Mouse (Mus musculus): ENCODE data around the gene Ltb. TPM values are rescaled to one million over a fixed set of nuclear protein-coding genes. Genes with fewer than 3 reads are reported as not detected.
A peak's percentile ranks its signal among the peaks of the same experiment; 100 is the strongest.

Ltb gene
- polyA plus RNA-seq, 1 experiment from 2014 or later: 0.63 TPM

GRCm38 (mm10) chr17:35157661-35158175, 36.5 kb upstream of the Ltb start:
- no peak overlapping the region for H3K4me2 ChIP-seq
- 95% methylated on average over 8 of the region's 8 CpGs for WGBS

GRCm38 (mm10) chr17:35158850-35159593, 35.2 kb upstream of the Ltb start:
- Histone ChIP-seq H3K4me3 (replicated peaks) (no peak overlapping the region), H3K4me1 (peaks cover 28% of the 10 kb centered on the region), H3K36me3 (peaks cover 82% of the 10 kb centered on the region), H3K4me2 (no peak overlapping the region), H3K9ac (replicated peaks) (no peak overlapping the region), H3K27ac (replicated peaks) (no peak overlapping the region), H3K27me3 (replicated peaks) (no peaks in the 10 kb centered on the region), H3K9me3 (replicated peaks) (no peaks in the 10 kb centered on the region)
- ATAC-seq (ENCODE audit: low FRiP score): no peak
- 95% methylated on average over 16 of the region's 16 CpGs for WGBS

More at GRCm38 (mm10) chr17:35157661-35158175, 36.5 kb upstream of the Ltb start:
- H3K9me3 ChIP-seq (replicated peaks): no peaks in the 10 kb centered on the region
- peaks cover 95% of the 10 kb centered on the region for H3K36me3 ChIP-seq
- no peak for ATAC-seq (ENCODE audit: low FRiP score)
- peaks cover 19% of the 10 kb centered on the region for H3K4me1 ChIP-seq
- H3K9ac ChIP-seq (replicated peaks): no peak overlapping the region
- H3K27ac ChIP-seq (replicated peaks): no peak overlapping the region
- no peak overlapping the region for H3K4me3 ChIP-seq (replicated peaks)
- no peaks in the 10 kb centered on the region for H3K27me3 ChIP-seq (replicated peaks)

GRCm38 (mm10) chr17:35159638-35160037, 34.6 kb upstream of the Ltb start:
- no peak overlapping the region for H3K9ac ChIP-seq (replicated peaks)

GRCm38 (mm10) chr17:35161421-35161820, 32.8 kb upstream of the Ltb start:
- H3K27me3 ChIP-seq (replicated peaks): no peaks in the 10 kb centered on the region
- WGBS: 79% methylated on average over 11 of the region's 11 CpGs
- H3K27ac ChIP-seq (replicated peaks): no peak overlapping the region
- 0 out of 2 replicates have a peak overlapping the region, but pooled peaks have one; percentile 99 for H3K4me3 ChIP-seq (replicated peaks)
- H3K4me1 ChIP-seq: peaks cover 36% of the 10 kb centered on the region
- peaks cover 58% of the 10 kb centered on the region for H3K36me3 ChIP-seq
- H3K4me2 ChIP-seq: peak overlapping the region; percentile 95; the same call in 1 of the 2 replicates
- H3K9ac ChIP-seq (replicated peaks): no peak overlapping the region
- H3K9me3 ChIP-seq (replicated peaks): no peaks in the 10 kb centered on the region
- no peak for ATAC-seq (ENCODE audit: low FRiP score)

More at GRCm38 (mm10) chr17:35159638-35160037, 34.6 kb upstream of the Ltb start:
- no peaks in the 10 kb centered on the region for H3K9me3 ChIP-seq (replicated peaks)
- H3K4me3 ChIP-seq (replicated peaks): no peak overlapping the region
- 86% methylated on average over 7 of the region's 7 CpGs for WGBS
- peaks cover 28% of the 10 kb centered on the region for H3K4me1 ChIP-seq
- H3K27ac ChIP-seq (replicated peaks): no peak overlapping the region
- no peak for ATAC-seq (ENCODE audit: low FRiP score)
- H3K27me3 ChIP-seq (replicated peaks): no peaks in the 10 kb centered on the region
- no peak overlapping the region for H3K4me2 ChIP-seq
- peaks cover 75% of the 10 kb centered on the region for H3K36me3 ChIP-seq

GRCm38 (mm10) chr17:35162121-35162520, 32.1 kb upstream of the Ltb start:
- H3K4me1 ChIP-seq: peaks cover 42% of the 10 kb centered on the region
- H3K36me3 ChIP-seq: peaks cover 51% of the 10 kb centered on the region
- H3K27me3 ChIP-seq (replicated peaks): no peaks in the 10 kb centered on the region
- no peaks in the 10 kb centered on the region for H3K9me3 ChIP-seq (replicated peaks)
- 81% methylated on average over 14 of the region's 14 CpGs for WGBS
- H3K9ac ChIP-seq (replicated peaks): peak overlapping the region; percentile 100; the same call in 1 of the 2 replicates
- H3K4me3 ChIP-seq (replicated peaks): peak overlapping the region; percentile 99
- ATAC-seq (ENCODE audit: low FRiP score): no peak
- no peak overlapping the region for H3K27ac ChIP-seq (replicated peaks)
- peak overlapping the region; percentile 95 for H3K4me2 ChIP-seq

- H3K27ac ChIP-seq (replicated peaks): no peak overlapping the region
- WGBS: 43% methylated on average over 12 of the region's 12 CpGs
These were observed 31.5 kb upstream of the Ltb start for GRCm38 (mm10) chr17:35162730-35163129.

GRCm38 (mm10) chr17:35163326-35164081, 30.7 kb upstream of the Ltb start:
- H3K9me3 ChIP-seq (replicated peaks): no peaks in the 10 kb centered on the region
- peak overlapping the region; percentile 93 for H3K27ac ChIP-seq (replicated peaks)
- H3K27me3 ChIP-seq (replicated peaks): no peaks in the 10 kb centered on the region
- peak overlapping the region; percentile 100 for H3K9ac ChIP-seq (replicated peaks)
- H3K36me3 ChIP-seq: peaks cover 37% of the 10 kb centered on the region
- H3K4me1 ChIP-seq: peaks cover 42% of the 10 kb centered on the region
- ATAC-seq (ENCODE audit: low FRiP score): no peak
- WGBS: 9% methylated on average over 8 of the region's 8 CpGs
- peak overlapping the region; percentile 99 for H3K4me3 ChIP-seq (replicated peaks)
- peak overlapping the region; percentile 95 for H3K4me2 ChIP-seq

More at GRCm38 (mm10) chr17:35162730-35163129, 31.5 kb upstream of the Ltb start:
- Histone ChIP-seq H3K4me2 (peak overlapping the region; percentile 95), H3K9me3 (replicated peaks) (no peaks in the 10 kb centered on the region), H3K4me1 (peaks cover 42% of the 10 kb centered on the region), H3K27me3 (replicated peaks) (no peaks in the 10 kb centered on the region), H3K9ac (replicated peaks) (peak overlapping the region; percentile 100), H3K36me3 (peaks cover 44% of the 10 kb centered on the region), H3K4me3 (replicated peaks) (peak overlapping the region; percentile 99)
- no peak for ATAC-seq (ENCODE audit: low FRiP score)

- no peaks in the 10 kb centered on the region for H3K27me3 ChIP-seq (replicated peaks)
- WGBS: 0% methylated on average over 24 of the region's 28 CpGs
- no peak for ATAC-seq (ENCODE audit: low FRiP score)
- H3K9ac ChIP-seq (replicated peaks): peak overlapping the region; percentile 100
- H3K36me3 ChIP-seq: peaks cover 30% of the 10 kb centered on the region
- H3K27ac ChIP-seq (replicated peaks): peak overlapping the region; percentile 93
- H3K4me3 ChIP-seq (replicated peaks): peak overlapping the region; percentile 99
- peaks cover 42% of the 10 kb centered on the region for H3K4me1 ChIP-seq
- peak overlapping the region; percentile 95 for H3K4me2 ChIP-seq
- H3K9me3 ChIP-seq (replicated peaks): no peaks in the 10 kb centered on the region
These were observed 30.0 kb upstream of the Ltb start for GRCm38 (mm10) chr17:35164218-35164567.

GRCm38 (mm10) chr17:35164568-35165450, 29.4 kb upstream of the Ltb start, which contains the start of gene Prrc2a:
Gene Prrc2a (minus strand): TSS chr17:35164897.
- Histone ChIP-seq H3K27me3 (replicated peaks) (no peaks in the 10 kb centered on the region), H3K4me3 (replicated peaks) (peak within 1 kb of the TSS; percentile 99), H3K4me2 (peak within 1 kb of the TSS; percentile 95), H3K4me1 (peaks cover 42% of the 10 kb centered on the region), H3K27ac (replicated peaks) (peak within 1 kb of the TSS; percentile 93), H3K36me3 (peaks cover 24% of the 10 kb centered on the region), H3K9ac (replicated peaks) (peak within 1 kb of the TSS; percentile 100), H3K9me3 (replicated peaks) (no peaks in the 10 kb centered on the region)
- peak; percentile 96 for ATAC-seq (ENCODE audit: low FRiP score)
- WGBS: under 1% methylated on average over 68 of the region's 89 CpGs

GRCm38 (mm10) chr17:35165451-35166155, 28.6 kb upstream of the Ltb start:
- Histone ChIP-seq H3K4me2 (peak overlapping the region; percentile 66), H3K36me3 (peaks cover 16% of the 10 kb centered on the region), H3K9ac (replicated peaks) (peak overlapping the region; percentile 36), H3K27me3 (replicated peaks) (no peaks in the 10 kb centered on the region), H3K9me3 (replicated peaks) (no peaks in the 10 kb centered on the region), H3K4me3 (replicated peaks) (peak overlapping the region; percentile 99), H3K4me1 (peaks cover 42% of the 10 kb centered on the region), H3K27ac (replicated peaks) (peak overlapping the region; percentile 93)
- WGBS: 21% methylated on average over 12 of the region's 12 CpGs
- ATAC-seq (ENCODE audit: low FRiP score): no peak

All from neural tube, embryonic 15.5 days (tissue).